Mouse (Mus musculus) urinary bladder, adult 18-20 months (tissue): ENCODE measurements around the gene H3f3a.
A peak's percentile ranks its signal among the peaks of the same experiment; 100 is the strongest.
"Not testable (repeated sequence)": the region's sequence is repeated elsewhere in the genome, so short reads cannot be mapped to it uniquely, and the experiment has no call there.

ENCODE experiments used
- DNase-seq, 2 experiments: peaks; one replicate each; pipeline ENCODE4 v3.0.0; 2022; ENCODE audit warnings: low spot score in 2 of 2, mixed read lengths in 2 of 2

H3f3a gene

DNA sequence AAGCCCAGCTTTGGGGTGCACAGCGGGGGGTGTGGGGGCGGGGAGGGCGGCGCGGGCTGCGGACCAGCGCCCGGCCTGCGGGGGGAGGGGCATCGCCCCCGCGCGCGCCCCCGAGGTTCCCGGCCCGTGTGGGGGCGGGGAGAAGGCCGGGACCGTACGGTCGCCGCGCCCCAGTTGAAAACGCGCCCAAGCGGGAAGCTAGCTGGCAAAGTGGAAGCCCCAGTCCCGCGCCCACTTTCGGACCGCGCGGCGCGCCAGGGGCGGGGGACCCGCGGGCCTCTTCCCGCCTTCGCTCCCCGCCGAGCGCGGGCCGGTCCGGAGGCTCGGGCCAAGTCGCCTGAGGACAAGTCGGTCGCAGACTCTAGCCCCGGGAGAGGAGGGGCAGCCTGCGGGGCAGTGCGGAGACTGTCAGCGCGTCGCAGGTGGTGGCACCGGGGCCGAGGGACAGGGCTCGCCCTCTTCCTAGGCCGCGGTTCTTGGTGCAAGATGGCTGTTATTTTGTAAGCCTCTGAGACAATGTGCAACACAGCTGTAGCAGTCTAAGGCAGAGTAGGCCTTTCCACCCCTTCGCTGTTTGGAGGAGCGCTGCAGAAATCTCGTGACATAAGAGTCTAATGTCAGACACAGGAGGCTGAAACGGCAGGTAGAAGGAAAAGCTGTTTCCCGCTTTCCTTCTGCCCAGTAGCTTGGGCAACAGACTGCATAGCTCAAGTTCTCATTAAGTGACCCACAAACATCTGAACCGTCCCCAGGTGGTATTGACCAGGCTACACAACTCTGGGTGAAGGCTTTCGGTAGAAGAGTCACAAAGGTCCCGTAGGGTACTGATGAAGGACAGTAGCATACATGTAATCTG is at the start of gene H3f3a:
TSS of gene H3f3a (minus strand) at position 59 of the 856 bp plus-strand sequence.
- DNase-seq = peak; percentile 78 to 88

GRCm38 (mm10) chr1:180860030-180860429 is 46.3 kb upstream of the H3f3a start:
- no peak for DNase-seq

DNA sequence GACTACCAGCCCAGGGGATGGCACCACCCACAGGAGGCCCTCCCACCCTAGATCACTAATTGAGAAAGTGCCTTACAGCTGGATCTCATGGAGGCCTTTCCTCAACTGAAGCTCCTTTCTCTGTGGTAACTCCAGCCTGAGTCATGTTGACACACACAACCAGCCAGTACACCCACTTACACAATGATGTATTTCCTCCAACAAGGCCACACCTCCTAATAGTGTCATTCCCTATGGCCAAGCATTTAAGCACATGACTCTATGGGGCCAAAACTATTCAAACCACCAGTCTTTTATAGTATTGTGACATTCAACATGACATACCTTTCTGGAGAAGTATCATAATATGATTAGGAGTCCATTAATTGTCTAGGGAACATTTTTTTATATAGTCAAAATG is 45.0 kb upstream of the H3f3a start:
- no peak for DNase-seq

DNA sequence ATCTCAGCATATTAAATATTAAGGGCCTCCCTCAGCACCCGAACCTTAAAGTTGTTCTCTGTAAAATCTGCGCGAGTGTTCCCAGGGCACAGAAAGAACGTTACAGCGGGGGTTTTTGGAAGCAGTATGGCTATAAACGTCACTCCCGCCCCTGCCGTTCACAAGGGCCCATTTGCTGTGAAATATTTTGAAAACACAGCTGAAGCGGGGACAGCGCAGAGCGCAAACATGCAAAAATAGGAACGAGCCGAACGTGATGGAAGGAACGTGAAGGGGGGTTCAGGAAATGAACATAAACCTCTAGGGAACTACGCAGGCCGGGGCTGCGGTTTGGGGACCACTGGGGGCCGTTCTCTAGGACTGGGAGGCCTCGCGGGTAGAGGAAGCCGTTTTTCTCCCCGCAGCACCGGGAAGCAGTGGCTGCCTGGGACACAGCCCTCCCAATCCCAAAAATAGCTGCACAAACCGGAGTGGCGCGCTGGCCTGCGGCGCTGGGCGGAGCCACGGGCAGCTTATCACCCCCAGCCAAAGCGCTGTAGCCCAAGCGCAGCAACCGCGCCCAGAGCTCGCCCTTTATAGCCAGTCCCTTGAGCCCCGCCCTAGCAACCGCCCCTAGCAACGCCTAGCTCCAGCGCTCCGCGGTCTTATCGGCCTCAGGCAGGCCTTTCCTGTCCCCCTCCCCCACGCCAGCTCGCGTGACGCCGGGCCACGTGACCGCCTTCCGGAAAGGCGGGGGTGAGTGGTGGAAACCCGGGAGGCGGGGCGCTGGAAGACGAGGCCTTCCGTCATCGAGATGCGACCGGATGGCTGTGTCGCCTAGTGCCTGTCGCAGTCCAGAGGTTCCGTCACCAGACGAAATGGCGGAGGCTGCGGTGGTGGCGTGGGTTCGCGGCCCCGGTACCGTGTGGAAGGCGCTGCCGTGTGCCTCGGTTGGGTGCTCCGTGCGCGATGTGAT is 36.9 kb upstream of the H3f3a start, which contains the start of gene Sde2:
TSS of gene Sde2 (plus strand) at position 812 of the 955 bp plus-strand sequence.
- peak; percentile 100 for DNase-seq

- DNase-seq = no peak
Measured at GRCm38 (mm10) chr1:180849701-180850301, 36.1 kb upstream of the H3f3a start.

DNA sequence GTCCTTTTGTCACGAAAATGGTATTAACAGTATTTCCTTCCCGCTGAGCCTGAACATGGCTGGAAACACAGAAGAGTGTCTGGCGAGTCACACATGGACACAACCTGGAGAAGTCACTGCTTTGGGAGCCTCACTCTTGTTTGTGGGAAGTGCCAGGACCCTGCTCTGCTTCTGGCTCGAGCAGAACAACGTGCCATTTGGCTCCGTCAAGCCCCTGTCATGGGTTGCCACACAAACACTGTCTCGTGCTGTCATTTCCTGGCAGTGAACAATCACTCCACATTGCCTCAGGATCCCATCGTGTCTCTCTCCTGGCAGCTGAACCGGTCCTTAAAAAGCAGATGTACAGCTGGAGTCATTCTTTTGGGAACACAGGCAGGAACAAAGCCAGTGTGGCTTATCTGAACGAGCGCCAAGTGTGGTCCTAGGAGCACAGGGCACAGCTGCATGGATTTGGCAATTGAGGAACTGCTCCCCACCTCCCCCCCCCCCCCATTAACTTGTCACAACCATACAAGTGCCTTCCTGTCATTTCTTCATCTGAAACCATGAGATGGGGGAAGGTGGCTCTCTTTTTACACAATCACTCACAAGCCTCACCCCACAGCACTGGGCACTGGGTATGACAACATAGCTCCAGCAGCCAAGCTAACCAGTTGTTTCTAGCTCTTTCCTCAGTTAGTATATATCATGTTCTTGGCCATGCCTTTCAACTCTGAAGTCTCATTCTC is 34.9 kb upstream of the H3f3a start:
- DNase-seq = no peak

DNA sequence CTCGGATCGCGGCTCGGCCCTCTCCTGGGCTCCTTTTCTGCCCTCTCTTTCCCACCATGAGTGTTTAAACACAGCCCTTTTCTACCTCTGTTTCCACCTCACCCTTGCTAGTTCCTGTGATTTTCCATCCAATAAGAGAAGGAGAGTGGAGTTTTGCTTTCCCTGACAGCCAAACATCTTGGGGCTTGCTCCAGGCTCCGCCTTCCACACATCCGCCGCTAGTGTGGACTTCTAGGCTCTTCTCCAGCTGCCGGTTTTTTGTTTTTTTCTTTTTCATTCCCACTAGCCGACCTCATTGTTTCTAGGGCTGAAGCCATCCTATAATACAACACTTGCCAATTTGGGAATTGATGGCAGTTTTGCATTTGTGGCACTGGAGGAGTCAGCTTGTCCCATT is 34.4 kb upstream of the H3f3a start:
- DNase-seq = peak in 1 of 2 experiments; percentile 71

DNA sequence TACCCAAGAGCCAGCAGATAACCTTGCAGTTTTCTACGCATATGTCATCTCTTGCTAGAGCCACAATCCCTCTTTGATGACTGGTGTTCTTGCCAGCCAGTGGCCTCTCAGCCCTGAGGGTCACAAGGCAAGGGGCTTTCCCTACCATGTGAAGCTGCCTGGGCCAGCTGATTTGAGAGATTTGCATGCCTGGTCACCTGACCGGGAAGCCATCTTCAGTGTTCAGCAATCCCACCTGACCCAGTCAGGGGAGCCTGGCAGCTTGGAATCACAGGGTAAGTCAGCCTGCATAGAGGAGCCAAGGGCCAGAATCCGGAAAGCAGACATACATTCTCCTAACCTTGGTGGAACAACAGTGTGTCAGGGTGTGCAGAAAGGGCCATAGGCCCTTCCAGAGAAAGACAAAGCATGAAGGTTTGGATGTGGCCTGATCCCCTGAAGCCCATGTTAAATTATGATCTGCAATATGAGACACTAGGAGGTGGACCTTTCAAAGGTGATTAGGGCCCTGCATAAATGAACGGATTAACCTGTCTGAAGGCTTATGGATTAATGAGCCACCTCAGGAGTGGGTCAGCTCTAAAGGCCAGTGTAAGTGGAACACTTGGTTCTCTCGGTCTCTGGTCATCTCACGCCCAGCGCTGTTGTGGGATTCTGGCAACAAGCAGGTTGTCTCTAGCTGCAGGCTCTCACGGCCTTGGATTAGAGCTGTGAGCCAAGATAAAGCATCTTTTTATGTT is 28.0 kb upstream of the H3f3a start:
- DNase-seq = no peak

GRCm38 (mm10) chr1:180839201-180839910 is 25.6 kb upstream of the H3f3a start:
- DNase-seq = no peak

GRCm38 (mm10) chr1:180838014-180838413 is 24.3 kb upstream of the H3f3a start:
- peak in 1 of 2 experiments; percentile 35 for DNase-seq

DNA sequence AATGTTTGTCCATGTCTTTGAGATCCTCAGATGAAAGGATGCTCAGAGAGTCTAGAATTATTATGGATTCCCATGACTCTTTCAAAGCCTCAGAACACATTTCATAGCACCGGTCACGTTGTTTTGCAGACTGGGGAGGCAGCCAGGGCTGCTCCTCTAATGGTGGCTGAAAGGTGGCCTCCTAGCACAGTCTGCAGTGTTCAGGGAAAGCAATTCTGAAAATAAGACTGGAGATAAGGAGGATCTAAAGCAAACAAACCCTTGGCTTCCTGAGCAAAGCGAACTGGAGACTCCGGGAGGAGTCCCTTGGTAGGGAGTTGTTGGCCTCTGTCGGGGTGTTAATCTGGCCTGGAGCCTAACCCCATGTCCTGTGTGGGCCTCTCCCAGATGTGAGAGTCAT is 23.4 kb upstream of the H3f3a start:
- DNase-seq = no peak

DNA sequence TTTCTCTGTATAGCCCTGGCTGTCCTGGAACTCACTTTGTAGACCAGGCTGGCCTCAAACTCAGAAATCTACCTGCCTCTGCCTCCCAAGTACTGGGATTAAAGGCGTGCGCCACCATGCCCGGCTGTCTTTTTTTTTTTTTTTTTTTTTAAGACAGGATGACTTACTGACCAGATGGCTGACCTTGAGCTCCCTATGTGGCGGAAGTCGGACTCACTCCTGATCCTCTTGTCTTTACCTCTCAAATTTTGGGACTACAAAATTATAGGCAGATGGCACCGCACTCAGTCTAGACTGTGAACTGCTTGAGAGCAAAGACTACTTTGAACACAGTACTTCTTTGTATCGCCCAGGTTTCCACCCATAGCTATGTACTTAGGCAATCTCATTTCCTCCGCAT is 22.7 kb upstream of the H3f3a start:
- not testable (repeated sequence) for DNase-seq

- DNase-seq = no peak
Measured at GRCm38 (mm10) chr1:180835273-180836015, 21.7 kb upstream of the H3f3a start.

DNA sequence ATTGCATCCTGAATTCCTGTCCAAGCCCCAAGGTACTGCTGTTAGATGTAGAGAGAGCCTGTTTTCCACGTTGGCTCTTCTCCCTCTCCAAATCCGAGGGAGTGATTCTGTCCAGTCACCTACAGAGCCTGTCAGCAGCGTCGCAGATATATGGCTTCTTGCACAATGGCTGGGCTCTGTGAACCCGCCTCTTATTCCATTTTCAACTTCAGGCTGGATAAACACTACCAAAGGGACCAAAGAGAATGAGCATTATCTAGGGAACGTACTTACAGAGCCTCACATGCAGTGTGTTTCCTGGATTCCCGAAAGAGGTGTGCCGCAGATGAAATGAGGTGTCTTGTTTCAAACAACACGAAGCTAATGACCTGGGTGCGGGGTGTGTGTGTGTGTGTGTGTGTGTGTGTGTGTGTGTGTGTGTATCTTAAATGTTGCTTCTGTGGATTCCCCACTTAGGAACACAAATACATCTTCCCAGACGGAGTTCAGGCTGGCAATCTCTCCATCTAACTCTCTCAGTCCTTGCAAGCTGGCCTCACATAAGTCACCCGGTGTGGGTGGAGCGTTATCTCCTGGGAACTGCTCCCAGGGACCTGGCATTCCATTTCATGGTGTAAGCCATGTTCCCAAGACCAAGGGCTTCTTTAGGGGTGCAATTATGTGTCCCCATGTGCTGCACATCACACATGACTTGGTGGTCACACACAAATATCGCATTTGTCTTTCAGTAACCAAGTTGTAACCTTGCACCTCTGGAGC is 17.0 kb upstream of the H3f3a start:
- DNase-seq = no peak

- DNase-seq = no peak
Measured at GRCm38 (mm10) chr1:180830175-180830574, 16.4 kb upstream of the H3f3a start.

GRCm38 (mm10) chr1:180829775-180830174 is 16.0 kb upstream of the H3f3a start:
- DNase-seq = no peak

DNA sequence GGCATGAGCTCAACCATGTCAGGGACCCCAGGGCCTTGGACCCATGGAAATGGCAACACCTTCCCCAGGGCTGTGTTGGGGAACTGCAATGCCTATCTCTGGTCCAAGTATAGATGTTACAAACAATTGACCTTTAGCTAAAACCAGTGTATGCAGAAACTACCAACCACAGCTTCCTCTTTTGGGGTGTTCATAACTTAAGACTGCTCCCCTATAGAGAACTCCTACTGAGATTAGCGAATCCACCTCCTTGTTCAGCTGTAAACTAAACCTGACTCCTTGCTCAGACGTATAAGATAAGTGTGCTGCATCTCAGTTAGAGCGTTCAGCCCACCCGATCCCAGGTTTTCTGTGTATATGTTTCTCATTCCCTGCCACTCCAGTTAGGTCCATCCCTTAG is 12.9 kb upstream of the H3f3a start:
- DNase-seq = no peak

DNA sequence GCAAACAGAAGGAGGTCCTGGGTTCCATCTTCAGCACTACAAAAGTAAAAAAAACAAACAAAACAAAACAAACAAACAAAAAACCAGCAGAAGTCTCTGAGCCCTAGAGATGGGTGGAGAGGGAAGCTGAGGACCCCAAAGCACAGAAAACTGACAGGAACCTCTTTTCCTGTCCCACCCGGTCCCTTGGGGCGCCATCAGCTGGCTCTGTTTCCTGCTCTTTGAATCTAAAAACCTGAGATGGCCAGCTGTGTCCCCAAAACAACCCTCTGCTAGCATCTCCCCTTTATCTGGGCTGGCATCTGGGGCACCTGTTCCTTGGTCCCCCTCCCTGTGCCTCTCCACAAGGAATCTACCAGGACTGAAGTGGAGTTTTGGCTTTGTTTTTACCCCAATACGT is 11.0 kb upstream of the H3f3a start:
- DNase-seq = no peak
